Mouse (Mus musculus) G1E (cell line): Measurements from ENCODE around the gene Gabrb2.

Experiments used
- CTCF ChIP-seq: IDR thresholded peaks from 2 replicates; pipeline ENCODE4 v1.5.1; 2012; ENCODE audit warnings: low read depth, low read length, inconsistent platforms, mixed read lengths
- GATA1 ChIP-seq: IDR thresholded peaks from 2 replicates; pipeline ENCODE4 v1.6.1; 2012; ENCODE audit warnings: borderline replicate concordance, low read length, inconsistent platforms, mixed read lengths
- POLR2AphosphoS5 ChIP-seq: IDR thresholded peaks from 2 replicates; pipeline ENCODE4 v1.6.1; 2012; ENCODE audit warnings: low read depth, low read length, inconsistent platforms; ENCODE audit not compliant: insufficient replicate concordance
- TAL1 ChIP-seq: conservative IDR thresholded peaks from 2 replicates; pipeline ENCODE4 v1.6.1; 2012; ENCODE audit warnings: low read depth, low read length, inconsistent platforms, mixed read lengths

- TF ChIP-seq TAL1 (no peak), CTCF (no peak), GATA1 (no peak), POLR2AphosphoS5 (no peak)
Observed at GRCm38 (mm10) chr11:42542861-42543260, 123.3 kb downstream of the Gabrb2 start.
